Mouse (Mus musculus) B cell, adult 2 months (primary cell): Measurements from ENCODE around the gene Tex21.
"Not testable (repeated sequence)": the region's sequence is repeated elsewhere in the genome, so short reads cannot be mapped to it uniquely, and the experiment has no call there.

Source experiments
- DNase-seq, 2 experiments: peaks; one replicate each; pipeline ENCODE4 v3.0.0; 2022

The Tex21 gene

DNA sequence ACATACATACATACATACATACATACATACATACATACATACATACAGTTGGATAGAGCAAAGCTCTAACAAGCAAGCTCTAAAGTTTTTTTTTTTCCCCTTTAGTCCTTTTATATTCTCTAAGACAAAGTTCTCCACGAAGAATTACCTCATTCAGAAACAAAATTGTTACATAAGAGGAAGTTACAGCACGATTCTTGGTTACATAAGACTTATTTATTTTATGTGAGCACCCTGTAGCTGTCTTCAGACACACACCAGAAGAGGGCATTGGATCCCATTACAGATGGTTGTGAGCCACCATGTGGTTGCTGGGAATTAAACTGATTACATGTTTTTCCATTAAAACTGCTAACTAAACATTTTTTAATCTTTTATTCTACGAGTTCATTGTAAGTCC, 52.0 kb downstream of the Tex21 start:
- DNase-seq = no peak

DNA sequence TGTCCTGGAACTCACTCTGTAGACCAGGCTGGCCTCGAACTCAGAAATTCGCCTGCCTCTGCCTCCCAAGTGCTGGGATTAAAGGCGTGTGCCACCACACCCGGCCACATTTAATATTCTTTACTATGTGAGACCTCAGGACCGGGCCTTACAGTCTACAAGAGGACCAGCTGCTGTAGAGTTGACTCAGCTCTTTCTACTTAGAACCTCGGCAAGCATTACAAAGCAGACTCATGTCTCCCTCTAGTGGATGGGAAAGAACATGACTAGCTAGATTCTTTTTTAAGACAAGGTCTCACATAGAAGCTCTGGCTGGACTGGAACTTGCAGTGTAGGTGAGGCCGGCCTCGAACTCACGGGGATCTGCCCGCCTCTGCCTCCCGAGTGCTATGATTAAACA, 55.6 kb downstream of the Tex21 start:
- DNase-seq = peak; percentile 36 to 38

DNA sequence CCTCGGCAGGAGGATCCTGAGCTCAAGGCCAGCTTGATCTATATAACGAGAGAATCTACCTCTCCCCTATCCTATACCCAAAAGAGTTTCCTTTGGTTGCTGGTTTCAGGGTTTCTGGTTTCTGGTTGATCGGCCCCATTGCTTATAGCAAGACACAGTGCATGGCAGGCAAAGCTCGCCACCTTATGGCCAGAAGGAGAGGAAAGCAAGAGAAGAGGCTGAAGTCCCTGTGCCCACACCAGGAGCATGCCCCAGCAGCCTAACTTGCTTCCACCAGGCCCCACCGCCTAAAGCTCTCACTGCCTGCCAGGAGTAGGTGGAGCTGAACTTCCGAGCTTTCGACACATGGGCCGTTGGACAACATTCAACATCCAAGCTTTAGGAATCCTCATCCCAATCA, 58.7 kb downstream of the Tex21 start:
- no peak for DNase-seq

DNA sequence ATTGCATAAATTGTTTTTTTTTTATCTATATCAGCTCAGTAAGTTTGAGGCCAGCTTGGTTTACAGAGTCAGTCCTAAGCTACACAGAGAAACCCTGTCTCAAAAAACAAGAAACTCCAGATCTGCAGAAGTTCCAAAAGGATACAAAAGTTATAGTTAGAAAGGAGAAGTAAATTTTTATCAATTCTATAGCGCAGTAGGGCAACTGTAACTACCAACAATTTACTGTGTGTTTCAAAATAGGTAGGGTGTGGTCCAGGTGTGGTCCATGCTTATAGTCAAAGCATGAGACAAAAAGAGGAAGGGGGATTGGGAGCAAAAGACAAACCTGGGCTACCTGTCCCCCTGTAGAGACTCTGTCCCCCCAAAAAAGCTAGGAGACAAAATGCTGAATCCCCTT, 60.1 kb downstream of the Tex21 start:
- no peak for DNase-seq

DNA sequence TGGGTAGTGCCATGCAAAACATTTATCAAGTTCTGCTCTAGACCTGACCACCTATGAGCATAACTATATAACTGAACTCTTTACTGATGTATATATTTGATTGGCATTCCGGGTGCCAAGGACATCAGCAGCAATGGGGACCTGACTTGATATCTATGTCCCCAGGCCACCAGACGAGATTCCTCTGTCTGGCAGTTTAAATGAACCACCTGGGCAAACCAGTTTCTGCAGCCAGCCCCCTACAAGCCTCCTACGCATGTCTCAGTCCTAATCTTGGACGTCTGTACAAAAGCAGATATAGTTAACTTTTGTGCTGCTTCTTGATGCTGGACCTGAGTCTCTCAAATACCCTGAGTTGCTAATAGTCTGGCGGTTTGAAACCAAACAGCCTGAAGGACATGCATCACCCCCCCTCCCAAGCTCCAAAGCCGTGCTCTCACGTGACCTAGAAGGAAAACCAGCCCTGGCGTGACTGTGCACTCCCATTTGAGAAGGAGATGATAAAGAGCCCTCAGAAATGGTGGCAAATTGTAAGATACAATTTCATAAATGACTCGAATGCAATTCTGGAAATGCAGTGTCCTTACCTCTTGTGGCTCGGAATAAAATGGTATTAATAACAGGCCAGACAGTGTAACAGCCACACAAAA, 61.3 kb downstream of the Tex21 start:
- no peak for DNase-seq

DNA sequence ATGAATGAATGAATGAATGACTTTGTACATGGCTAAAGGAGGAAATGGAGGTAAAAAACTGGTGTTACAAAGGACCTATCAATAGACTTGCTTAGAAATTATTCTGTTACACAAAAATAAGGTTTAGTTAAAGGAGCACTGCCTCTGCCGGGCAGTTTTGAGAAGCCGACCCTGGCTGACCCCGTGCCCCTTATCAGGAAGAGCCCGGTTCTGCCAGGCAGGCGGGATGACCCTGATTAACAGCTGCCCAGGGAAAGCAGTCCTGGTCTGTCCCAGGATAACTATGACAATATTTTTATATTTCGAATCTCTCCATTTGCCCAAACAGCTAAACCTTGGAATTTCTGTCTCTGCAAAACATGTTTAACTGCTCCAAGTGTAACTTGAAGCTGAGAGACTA, 62.3 kb downstream of the Tex21 start:
- DNase-seq = no peak

DNA sequence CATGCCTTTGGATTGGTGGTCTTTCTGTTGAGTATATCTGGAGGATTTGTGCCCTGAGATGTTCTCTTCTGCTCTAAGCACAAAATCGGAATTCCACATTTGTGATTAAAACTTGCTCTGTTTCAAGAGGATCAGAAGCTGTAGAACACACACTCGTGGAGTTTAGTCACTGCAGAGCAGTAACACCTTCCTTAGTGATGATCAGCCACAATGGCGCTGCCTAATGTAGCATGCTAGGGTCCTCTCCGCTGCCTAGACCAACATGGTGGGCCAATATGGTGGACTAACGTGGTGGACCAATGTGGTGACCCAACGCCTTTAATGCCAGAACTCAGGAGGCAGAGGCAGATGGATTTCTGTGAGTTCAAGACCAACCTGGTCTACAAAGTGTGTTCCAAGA, 63.7 kb downstream of the Tex21 start:
- DNase-seq = no peak

DNA sequence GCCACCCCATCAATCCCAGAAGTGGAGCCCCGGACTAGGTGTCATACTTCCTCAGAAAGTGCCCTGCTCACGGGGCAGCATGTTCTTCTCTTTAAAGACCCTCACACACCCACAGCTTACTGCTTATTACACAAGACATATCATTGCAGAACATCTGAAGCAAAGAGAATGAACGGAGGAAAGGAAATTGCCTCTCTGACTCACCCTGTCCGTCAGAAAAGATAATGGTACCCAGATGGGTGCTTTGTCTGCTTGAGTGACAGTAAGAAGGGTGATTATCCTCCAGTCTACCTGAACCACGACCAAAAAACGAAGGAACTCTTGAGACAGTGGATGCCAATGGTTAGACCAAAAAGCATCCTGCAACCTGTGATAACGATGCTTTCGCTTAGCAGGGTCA, 65.1 kb downstream of the Tex21 start:
- no peak for DNase-seq

DNA sequence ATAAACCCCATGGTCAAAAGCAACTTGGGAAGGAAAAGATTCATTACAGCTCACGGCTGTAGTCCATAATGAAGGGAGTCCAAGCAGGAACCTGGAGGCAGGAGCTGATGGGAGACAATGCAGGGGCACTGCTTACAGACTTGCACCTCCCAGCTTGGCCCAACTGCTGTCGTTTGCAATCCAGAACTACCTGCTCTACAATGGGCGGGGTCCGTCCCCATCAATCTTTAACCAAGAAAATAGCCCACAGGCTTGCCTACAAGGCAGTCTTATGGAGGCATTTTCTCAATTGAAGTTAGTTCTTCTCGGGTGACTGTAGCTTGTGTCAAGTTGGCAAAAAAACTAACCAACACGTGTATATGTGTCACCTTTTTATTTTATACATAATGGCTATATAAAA, 66.1 kb downstream of the Tex21 start:
- DNase-seq = no peak

DNA sequence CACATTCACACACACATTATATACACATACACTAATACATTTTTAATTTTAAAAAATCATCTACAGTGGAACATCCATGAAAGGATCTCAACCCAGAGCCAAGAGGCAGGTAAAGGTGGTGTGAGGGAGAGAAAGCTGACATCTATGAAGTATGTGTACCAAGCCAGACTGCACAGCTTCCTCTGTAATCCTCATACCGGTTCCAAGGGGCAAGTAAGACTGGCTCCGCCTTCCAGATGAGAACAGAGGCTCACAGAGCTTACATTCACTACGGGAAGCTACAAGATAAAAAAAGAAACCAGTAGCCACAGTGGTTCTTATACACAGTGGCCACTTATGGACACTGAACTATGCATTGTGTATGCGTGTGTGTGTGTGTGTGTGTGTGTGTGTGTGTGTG, 67.0 kb downstream of the Tex21 start:
- no peak for DNase-seq

DNA sequence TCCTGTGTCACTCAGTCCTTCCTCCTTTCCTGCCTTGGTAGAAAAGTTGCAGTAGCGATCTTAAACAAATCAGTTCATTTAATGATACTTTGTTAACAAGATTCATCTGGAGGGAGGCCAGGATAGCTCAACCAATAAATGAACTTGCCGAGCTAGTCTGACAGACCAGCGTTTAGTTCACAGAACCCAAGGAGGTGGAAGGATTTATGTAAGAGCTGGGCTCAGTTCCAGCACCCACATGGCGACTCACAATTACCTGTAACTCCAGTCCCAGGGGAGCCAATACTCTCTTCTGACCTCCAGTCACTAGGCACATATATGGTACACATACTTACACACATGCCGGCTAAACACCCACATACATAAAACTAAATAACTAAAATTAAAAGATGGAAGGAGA, 67.5 kb downstream of the Tex21 start:
- no peak for DNase-seq

DNA sequence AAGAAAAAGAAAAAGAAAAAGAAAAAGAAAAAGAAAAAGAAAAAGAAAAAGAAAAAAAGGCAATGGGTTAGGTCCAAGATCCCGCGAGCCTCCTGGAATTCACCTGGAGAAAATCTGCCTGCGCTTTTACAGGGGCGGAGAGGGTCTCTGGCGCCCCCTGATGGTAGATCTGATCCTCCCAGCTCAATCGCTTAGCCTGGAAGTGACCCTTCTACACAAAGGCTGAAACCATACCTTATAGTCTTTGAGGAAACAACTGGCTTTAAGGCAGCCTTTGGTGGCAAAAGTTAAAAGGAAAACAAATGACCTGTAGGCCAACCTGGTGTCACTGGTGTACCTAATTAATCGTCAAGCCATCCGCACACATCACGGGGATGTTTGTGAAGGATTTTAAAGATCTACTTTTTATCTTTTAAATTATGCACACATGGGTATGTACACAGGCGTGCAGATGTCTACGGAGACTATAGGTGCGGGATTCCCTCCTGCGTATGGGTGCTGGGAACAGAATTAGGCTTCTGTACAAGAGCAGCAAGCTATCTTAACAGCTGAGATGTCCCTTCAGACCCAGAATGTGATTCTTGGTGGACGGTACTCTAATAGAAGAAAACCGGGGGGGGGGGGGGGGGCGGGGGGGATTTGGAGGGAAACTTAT, 68.6 kb downstream of the Tex21 start:
- DNase-seq = peak; percentile 76 to 78

DNA sequence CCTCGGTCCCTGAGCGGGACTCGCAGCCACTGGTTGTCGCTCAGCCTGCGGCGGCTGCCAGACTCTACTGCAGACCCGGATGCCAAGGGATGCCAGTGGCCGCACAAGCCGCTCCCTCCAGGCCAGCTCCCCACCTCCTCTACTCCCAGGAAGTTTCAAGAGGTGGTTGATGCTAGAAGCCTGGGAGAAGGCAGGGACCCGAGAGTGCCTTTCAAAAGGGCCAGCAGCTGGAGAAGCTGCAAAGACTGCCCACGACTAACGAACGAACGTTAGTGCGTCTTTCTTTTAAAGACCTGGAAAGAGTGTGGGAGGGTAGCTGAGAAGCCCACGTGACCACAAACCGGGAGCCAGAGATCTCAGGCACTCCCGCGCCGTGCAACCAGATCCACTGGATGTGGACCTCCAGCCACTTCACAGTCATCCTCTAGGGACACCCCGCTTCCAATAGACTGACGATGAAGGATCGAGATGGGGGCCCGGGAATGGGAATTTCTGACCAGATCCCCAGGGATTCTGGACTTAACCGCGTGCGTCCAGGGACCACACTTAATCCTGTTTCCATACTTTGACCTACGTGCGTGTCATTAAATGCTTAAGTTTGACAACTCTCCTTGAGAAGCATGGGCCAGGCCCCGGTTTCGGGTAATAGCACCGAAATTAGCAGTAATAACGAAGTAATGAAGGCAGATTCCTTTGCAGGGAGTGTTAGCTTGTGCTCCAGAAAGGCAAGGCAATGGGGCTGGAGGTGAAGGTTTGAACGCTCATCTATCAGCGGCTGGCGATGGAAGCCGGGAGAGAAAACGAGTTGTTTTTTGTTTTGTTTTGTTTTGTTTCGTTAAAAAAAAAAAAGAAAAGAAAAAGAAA, 69.3 kb downstream of the Tex21 start, which contains the start of gene Esr2:
Gene Esr2 (minus strand): TSS at position 260 of the 864 bp plus-strand sequence.
- DNase-seq = peak; percentile 34 to 46

DNA sequence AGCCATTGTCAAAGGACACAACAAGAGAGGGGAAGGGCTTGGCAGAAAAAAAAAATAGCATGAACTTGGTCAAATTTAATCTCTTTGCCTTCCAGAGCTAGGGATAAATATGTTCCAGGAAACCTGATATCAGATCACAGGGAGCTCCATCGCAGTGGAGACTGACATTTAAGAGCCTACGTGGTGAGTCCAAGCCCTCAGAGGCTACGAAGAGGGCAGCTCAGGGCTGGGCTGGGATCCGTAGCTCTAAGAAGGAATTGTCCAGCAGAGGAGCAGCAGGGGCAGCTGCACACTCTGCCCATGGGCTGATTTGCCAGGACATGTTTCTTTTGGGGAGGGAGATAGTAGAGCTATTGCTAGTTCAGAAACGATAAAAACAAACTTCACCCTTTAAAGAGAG, 80.9 kb downstream of the Tex21 start:
- DNase-seq = no peak

DNA sequence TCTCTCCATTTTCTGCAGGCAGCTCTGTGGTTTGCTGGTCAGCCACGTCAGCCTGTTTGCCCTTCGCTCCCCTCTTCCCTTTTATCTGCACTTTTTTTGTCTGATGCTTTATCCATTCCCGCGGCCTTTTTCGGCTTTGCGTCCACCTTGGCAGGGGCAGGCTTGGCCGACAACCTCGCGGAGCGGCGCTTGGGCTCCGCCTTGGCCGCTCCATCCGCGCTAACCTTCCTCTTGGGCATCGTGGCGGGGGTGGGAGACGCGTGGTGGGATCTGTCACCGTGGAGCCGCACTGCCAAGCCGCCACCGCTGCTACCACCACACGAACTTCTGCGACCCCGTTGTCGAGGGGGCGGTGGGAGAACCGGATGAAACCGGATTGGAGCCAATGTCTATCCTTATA, 94.2 kb downstream of the Tex21 start:
- not testable (repeated sequence) for DNase-seq
